Mouse (Mus musculus): ENCODE data around the gene Dnph1.

DNA sequence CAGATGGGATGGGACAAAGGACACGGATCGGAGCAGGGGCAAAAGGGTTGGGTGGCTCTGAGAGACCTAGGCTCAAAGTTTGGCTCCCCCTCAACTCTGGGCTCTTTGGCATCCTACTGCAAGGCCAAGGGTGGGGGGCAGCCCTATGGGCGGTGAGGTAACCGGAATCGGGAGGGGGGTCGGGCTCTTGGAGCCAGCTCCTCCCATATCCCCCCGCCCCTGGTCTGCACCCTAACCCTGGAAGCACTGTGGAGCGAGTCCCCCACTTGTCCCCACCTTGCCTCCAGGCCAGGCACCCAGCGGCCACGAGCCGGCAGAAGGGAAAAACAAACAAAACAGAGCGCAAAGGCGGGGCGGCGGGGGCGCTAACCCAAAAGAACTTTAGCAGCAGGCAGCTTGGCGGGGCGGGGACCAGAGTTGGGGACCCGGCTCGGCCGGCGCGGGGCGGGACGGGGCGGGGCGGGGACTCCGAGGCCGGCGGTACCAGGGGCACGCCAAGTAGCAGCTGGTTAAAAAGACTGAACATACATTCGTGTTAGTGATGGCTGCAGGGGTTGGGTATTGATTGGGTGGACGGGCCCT, 41.3 kb upstream of the Dnph1 start:
- no peak for TF ChIP-seq CTCF (IDR thresholded peaks at IDR 0.05; ENCODE audit: insufficient read depth, low read length)
- no peak for TF ChIP-seq POLR2A (IDR thresholded peaks at IDR 0.05; ENCODE audit: borderline replicate concordance, extremely low read depth, low read depth, low read length)

Measured in lung, adult 2 months (tissue).